Mouse (Mus musculus) hindbrain, embryonic 14.5 days (tissue): ENCODE measurements around the gene Adgrb2. TPM values are rescaled to one million over a fixed set of nuclear protein-coding genes. Genes with fewer than 3 reads are reported as not detected.

ENCODE experiments used
- ATAC-seq: fragments of 200-750 bp; cut with Nextera tagmentation; 2 replicates; pipeline ENCODE4 v1.8.0; 2017; ENCODE audit warnings: moderate number of reproducible peaks, mild to moderate bottlenecking, moderate TSS enrichment, moderate library complexity; ENCODE audit not compliant: low FRiP score
- DNase-seq: peaks from one replicate; pipeline ENCODE4 v3.0.0-alpha.2; 2015; ENCODE audit warnings: low spot score
- H3K27ac ChIP-seq: fragments of 300-500 bp; sonication (generic); 2 replicates; pipeline ENCODE4 v1.5.1; 2014; ENCODE audit warnings: mild to moderate bottlenecking, moderate library complexity
- H3K27me3 ChIP-seq: fragments of 300-500 bp; sonication (generic); 2 replicates; pipeline ENCODE4 v1.6.1; 2014; ENCODE audit warnings: mild to moderate bottlenecking, low read length, mixed read lengths; ENCODE audit not compliant: control insufficient read depth, insufficient read depth
- H3K36me3 ChIP-seq: fragments of 300-500 bp; sonication (generic); replicated peaks from 2 replicates; pipeline ENCODE4 v1.6.1; 2014; ENCODE audit not compliant: control insufficient read depth, insufficient read depth
- H3K4me1 ChIP-seq: fragments of 300-500 bp; sonication (generic); replicated peaks from 2 replicates; pipeline ENCODE4 v1.6.1; 2014; ENCODE audit warnings: antibody characterized with exemption, low read length, mixed read lengths; ENCODE audit not compliant: control insufficient read depth, insufficient read depth
- H3K4me2 ChIP-seq: fragments of 300-500 bp; sonication (generic); replicated peaks from 2 replicates; pipeline ENCODE4 v1.6.1; 2014; ENCODE audit warnings: mild to moderate bottlenecking, moderate library complexity
- H3K4me3 ChIP-seq: fragments of 300-500 bp; sonication (generic); replicated peaks from 2 replicates; pipeline ENCODE4 v1.5.1; 2014; ENCODE audit warnings: mild to moderate bottlenecking, low read length
- H3K9ac ChIP-seq: fragments of 300-500 bp; sonication (generic); 2 replicates; pipeline ENCODE4 v1.6.1; 2014
- H3K9me3 ChIP-seq: fragments of 300-500 bp; sonication (generic); 2 replicates; pipeline ENCODE4 v1.6.1; 2016; ENCODE audit warnings: low read length; ENCODE audit not compliant: control insufficient read depth
- WGBS: fragments of 180-500 bp; shearing (Covaris S2); extraction: QIAGEN DNeasy Blood & Tissue Kit; methylation state at CpG from one replicate; pipeline ENCODE4 v1.1.7; 2014; 5-methylcytosine and 5-hydroxymethylcytosine counted together
- polyA plus RNA-seq: library from polyadenylated mRNA; unstranded; fragments of >200 nt; fragmentation: Nextera tagmentation; extraction: Ambion mirVana; gene quantifications from 2 replicates; pipeline ENCODE4 v1.2.1, GENCODE M21; 2014

Adgrb2 gene
- polyA plus RNA-seq, 1 experiment from 2014 or later: 16.9 TPM

DNA sequence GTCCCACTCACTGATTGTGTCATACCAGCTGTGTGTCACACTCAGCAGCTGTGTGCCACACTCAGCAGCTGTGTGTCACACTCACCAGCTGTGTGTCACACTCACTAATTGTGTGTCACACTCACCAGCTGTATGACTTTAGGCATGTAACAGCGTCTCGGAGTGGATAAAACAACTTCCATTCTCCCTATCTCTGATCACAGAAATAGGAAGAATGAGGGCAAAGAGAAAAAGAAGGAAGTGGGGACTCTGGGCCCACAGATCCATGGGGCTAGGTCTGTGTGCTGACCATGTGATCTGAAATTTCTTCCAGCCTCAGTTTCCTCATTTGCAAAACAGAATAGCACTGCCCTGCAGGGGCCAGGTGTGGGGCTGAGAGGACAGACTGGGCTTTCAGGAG, 87.1 kb downstream of the Adgrb2 start:
- no peak overlapping the region for H3K4me2 ChIP-seq
- 94% methylated on average over 2 of the region's 2 CpGs for WGBS
- no peak for DNase-seq

More for the DNA sequence above, 87.1 kb downstream of the Adgrb2 start:
- Histone ChIP-seq H3K27me3 (no peaks in the 10 kb centered on the region), H3K36me3 (no peaks in the 10 kb centered on the region), H3K9ac (no peak overlapping the region), H3K4me1 (0 out of 2 replicates have a peak, but pooled peaks cover 4% of the 10 kb centered on the region), H3K4me3 (no peak overlapping the region), H3K9me3 (no peaks in the 10 kb centered on the region), H3K27ac (no peak overlapping the region)
- ATAC-seq: no peak

Other genes with a start within 250 kb of the Adgrb2 start
- gene Khdrbs1, start 242.6 kb upstream of the Adgrb2 start, polyA plus RNA-seq: 120 and 125 TPM in 2 replicates
- gene Ptp4a2, start 173.7 kb upstream of the Adgrb2 start, polyA plus RNA-seq: 199 and 211 TPM in 2 replicates
- not detected in 2 replicates for gene Spocd1, start 55.6 kb upstream of the Adgrb2 start, polyA plus RNA-seq
- 10.1 and 11.1 TPM in 2 replicates for gene Col16a1, start 63.0 kb downstream of the Adgrb2 start, polyA plus RNA-seq
- gene Pef1, start 117.7 kb downstream of the Adgrb2 start, polyA plus RNA-seq: 66.0 and 77.7 TPM in 2 replicates
- gene Hcrtr1, start 154.5 kb downstream of the Adgrb2 start, polyA plus RNA-seq: 1.7 and 2.3 TPM in 2 replicates
- 6.6 and 8.5 TPM in 2 replicates for gene Tinagl1, start 190.3 kb downstream of the Adgrb2 start, polyA plus RNA-seq
- 0.86 and 2.4 TPM in 2 replicates for gene Gm853, start 237.5 kb downstream of the Adgrb2 start, polyA plus RNA-seq